Mouse (Mus musculus) liver, embryonic 16.5 days (tissue): ENCODE results near the gene Lyzl4. TPM values are rescaled to one million over a fixed set of nuclear protein-coding genes. Genes with fewer than 3 reads are reported as not detected.

ENCODE experiments used
- ATAC-seq: fragments of 200-750 bp; cut with Nextera tagmentation; 2 replicates; pipeline ENCODE4 v1.8.0; 2017; ENCODE audit warnings: low read depth, mild to moderate bottlenecking, moderate number of reproducible peaks, moderate library complexity
- H3K27ac ChIP-seq: fragments of 300-500 bp; sonication (generic); 2 replicates; pipeline ENCODE4 v1.5.1; 2014; ENCODE audit warnings: mild to moderate bottlenecking, low read length
- H3K27me3 ChIP-seq: fragments of 300-500 bp; sonication (generic); 2 replicates; pipeline ENCODE4 v1.6.1; 2014; ENCODE audit warnings: low read depth, low read length, mixed read lengths; ENCODE audit not compliant: control insufficient read depth, insufficient read depth
- H3K36me3 ChIP-seq: fragments of 300-500 bp; sonication (generic); 2 replicates; pipeline ENCODE4 v1.6.1; 2014; ENCODE audit warnings: mild to moderate bottlenecking; ENCODE audit not compliant: control insufficient read depth, insufficient read depth
- H3K4me1 ChIP-seq: fragments of 300-500 bp; sonication (generic); 2 replicates; pipeline ENCODE4 v1.6.1; 2014; ENCODE audit warnings: low read depth, low read length, mixed read lengths; ENCODE audit not compliant: control insufficient read depth
- H3K4me2 ChIP-seq: fragments of 300-500 bp; sonication (generic); 2 replicates; pipeline ENCODE4 v1.6.1; 2014; ENCODE audit warnings: low read depth, low read length, mixed read lengths
- H3K4me3 ChIP-seq: fragments of 300-500 bp; sonication (generic); 2 replicates; pipeline ENCODE4 v1.5.1; 2014; ENCODE audit warnings: low read depth, mild to moderate bottlenecking, low read length
- H3K9ac ChIP-seq: fragments of 300-500 bp; sonication (generic); 2 replicates; pipeline ENCODE4 v1.6.1; 2014; ENCODE audit warnings: low read depth, low read length
- H3K9me3 ChIP-seq: fragments of 300-500 bp; sonication (generic); replicated peaks from 2 replicates; pipeline ENCODE4 v1.6.1; 2016; ENCODE audit warnings: low read length; ENCODE audit not compliant: control insufficient read depth
- WGBS: fragments of 180-500 bp; shearing (Covaris S2); extraction: QIAGEN DNeasy Blood & Tissue Kit; methylation state at CpG from one replicate; pipeline ENCODE4 v1.1.7; 2014; ENCODE audit not compliant: insufficient replicate concordance; 5-methylcytosine and 5-hydroxymethylcytosine counted together
- polyA plus RNA-seq: library from polyadenylated mRNA; unstranded; fragments of >200 nt; fragmentation: Nextera tagmentation; extraction: Ambion mirVana; gene quantifications from 2 replicates; pipeline ENCODE4 v1.2.1, GENCODE M21; 2015

Lyzl4 gene
- polyA plus RNA-seq = 0.09 and 0.18 TPM in 2 replicates

DNA sequence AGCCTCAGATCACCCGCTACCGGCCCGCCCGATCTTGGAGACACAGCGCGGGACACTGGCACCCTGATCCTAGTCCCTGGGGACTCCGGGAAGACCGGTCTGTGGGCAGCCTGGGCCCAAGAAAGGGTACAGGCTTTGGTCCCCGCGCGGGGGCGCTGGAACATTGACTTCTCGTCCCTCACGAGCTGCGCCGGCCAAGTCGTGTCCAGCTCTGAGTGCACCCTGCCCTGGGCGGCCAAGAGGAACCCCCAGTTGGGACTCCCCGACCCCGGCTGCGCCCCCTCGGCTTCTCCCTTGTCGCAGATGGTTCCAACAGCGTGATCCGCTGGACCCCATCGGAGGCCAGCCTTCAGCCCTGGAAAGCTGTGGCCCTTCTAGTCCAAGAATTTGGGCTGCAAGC, at the start of gene Lyzl4:
Gene Lyzl4, minus strand, starts transcription at position 96 of the 400 bp plus-strand sequence.
- peaks cover 10% of the 10 kb centered on the region for H3K4me1 ChIP-seq
- H3K9ac ChIP-seq = no peak within 1 kb of the TSS; the same call in 1 of the 2 replicates
- H3K27ac ChIP-seq = no peak within 1 kb of the TSS
- under 1% methylated on average over 26 of the region's 26 CpGs for WGBS
- peaks cover 43% of the 10 kb centered on the region for H3K27me3 ChIP-seq
- peak within 1 kb of the TSS; percentile 37 for H3K4me3 ChIP-seq
- peak within 1 kb of the TSS; percentile 54 for H3K4me2 ChIP-seq
- H3K36me3 ChIP-seq = no peaks in the 10 kb centered on the region
- no peaks in the 10 kb centered on the region for H3K9me3 ChIP-seq
- ATAC-seq = peak; percentile 52

DNA sequence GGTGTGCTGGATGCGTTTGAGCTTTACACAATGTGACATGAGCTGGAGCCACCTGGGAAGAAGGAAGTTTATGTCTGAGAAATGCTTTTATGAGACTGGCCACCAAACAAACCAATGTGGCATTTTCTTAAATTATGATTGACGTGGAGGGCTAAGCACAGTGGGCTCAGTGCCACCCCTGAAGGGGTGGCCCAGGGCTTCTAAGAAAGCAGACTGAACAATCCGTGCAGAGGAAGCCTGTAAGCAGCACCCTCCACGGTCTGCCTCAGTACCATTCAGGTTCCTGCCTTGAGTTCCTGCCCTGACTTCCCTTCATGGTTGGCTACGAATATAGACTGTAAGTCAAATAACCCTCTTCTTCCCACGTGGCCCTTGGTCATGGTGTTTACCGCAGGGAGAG, 48.8 kb upstream of the Lyzl4 start:
- WGBS = 67% methylated on average over 7 of the region's 7 CpGs

DNA sequence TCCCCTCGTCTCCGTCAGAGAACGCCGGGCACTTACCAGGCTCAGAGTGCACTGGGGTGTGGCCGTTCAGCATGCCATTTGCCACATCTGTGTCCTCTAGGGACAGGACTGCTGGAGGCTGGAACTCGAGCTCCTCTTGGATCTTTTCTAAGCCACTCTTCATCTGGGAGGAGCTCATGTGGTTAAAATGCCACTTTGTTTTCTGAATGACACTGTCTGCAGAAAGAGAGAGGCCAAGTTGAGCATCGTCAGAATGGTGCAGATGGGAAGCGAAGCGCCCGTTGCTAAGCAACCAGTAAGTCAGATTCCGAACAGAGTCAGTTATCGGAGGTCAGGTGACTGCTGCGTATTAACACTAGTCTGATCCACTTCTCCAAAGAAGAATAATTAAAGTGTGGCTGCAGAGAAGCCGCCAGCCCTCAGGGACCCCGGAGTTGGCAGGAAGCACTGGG, 48.3 kb upstream of the Lyzl4 start:
- Histone ChIP-seq H3K27me3 (no peaks in the 10 kb centered on the region), H3K4me2 (no peak overlapping the region), H3K9me3 (no peaks in the 10 kb centered on the region), H3K4me1 (no peaks in the 10 kb centered on the region), H3K36me3 (peaks cover 2% of the 10 kb centered on the region; the same call in 1 of the 2 replicates), H3K9ac (no peak overlapping the region), H3K4me3 (no peak overlapping the region), H3K27ac (no peak overlapping the region)
- 85% methylated on average over 15 of the region's 15 CpGs for WGBS
- ATAC-seq = no peak

More for the DNA sequence above, 48.8 kb upstream of the Lyzl4 start:
- Histone ChIP-seq H3K9ac (no peak overlapping the region), H3K4me2 (no peak overlapping the region), H3K27me3 (no peaks in the 10 kb centered on the region), H3K36me3 (peaks cover 2% of the 10 kb centered on the region; the same call in 1 of the 2 replicates), H3K4me3 (no peak overlapping the region), H3K27ac (no peak overlapping the region), H3K9me3 (no peaks in the 10 kb centered on the region), H3K4me1 (no peaks in the 10 kb centered on the region)
- ATAC-seq = no peak

DNA sequence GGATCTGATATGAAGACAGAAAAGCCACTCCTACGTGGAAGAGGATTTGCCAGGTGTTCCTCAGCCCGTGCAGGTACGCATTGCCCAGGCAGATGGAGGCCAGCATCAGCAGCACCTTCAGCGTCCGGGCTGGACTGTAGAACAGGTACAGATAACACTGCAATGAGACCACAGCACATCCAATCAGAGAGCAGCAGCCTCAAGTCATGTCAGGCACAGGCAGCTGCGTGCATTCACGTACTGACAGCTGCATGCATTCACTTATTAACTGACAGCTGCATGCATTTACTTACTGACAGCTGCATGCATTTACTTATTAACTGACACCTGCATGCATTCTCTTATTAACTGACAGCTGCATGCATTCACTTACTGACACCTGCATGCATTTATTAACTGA, 42.8 kb upstream of the Lyzl4 start:
- H3K27me3 ChIP-seq = no peaks in the 10 kb centered on the region
- H3K4me1 ChIP-seq = no peaks in the 10 kb centered on the region
- H3K27ac ChIP-seq = no peak overlapping the region
- no peaks in the 10 kb centered on the region for H3K9me3 ChIP-seq
- WGBS = 66% methylated on average over 7 of the region's 7 CpGs
- no peak overlapping the region for H3K4me3 ChIP-seq
- peaks cover 2% of the 10 kb centered on the region; the same call in 1 of the 2 replicates for H3K36me3 ChIP-seq
- no peak overlapping the region for H3K9ac ChIP-seq
- no peak overlapping the region for H3K4me2 ChIP-seq
- no peak for ATAC-seq

DNA sequence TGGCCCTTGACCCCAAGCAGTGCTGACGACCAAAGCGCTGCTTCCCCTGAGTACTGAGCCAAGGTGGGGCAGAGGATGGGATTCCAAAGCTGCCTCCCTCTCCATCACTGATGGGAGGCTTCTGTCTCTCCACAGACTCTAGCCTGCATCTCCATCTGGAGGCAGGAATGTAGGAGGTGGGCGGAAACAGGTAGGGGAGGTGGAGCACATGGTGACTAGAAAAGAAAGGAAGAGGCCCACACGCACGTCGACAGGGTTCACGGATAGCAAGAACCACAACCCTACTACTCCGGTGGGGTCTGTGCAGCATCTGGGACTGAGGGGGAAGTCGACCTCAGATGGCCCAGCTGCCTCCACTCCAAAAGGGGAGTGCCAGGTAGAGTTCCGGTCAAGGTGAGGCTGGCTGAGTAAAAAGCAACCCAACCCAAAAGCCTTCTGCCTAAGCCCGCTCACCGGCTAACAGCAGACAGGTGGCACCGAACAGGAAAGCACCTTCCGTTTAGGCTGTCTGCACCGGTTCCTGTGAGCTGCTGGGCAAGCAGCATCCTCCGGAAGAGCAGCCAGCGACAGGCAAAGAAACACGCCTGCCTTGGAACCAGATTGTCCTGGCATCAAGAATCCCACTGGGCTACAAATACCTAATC, 40.3 kb upstream of the Lyzl4 start:
- Histone ChIP-seq H3K4me3 (no peak overlapping the region), H3K27me3 (no peaks in the 10 kb centered on the region), H3K27ac (no peak overlapping the region), H3K36me3 (no peaks in the 10 kb centered on the region), H3K9me3 (no peaks in the 10 kb centered on the region), H3K9ac (no peak overlapping the region), H3K4me1 (peaks cover 4% of the 10 kb centered on the region), H3K4me2 (no peak overlapping the region)
- WGBS = 44% methylated on average over 18 of the region's 18 CpGs
- no peak for ATAC-seq

DNA sequence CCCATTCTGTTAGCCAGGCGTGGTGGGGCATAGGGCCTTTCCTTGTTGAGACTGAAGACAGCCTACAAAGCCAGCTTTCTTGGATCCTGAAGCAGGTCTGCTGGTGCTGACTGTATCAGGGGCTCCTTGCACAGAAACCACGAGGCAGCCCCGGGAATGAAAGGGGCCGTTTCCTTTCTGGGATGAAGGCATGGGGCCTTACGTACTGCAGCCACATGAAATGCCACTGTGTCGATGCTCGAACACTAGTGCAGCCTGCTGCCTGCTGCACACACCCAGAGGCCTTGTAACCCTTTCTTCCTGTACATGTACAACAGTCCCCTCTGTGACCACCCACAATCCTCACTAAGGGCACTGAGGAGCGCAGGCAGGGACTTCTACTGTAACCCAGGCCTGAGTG, 39.3 kb upstream of the Lyzl4 start:
- no peak for ATAC-seq
- Histone ChIP-seq H3K9ac (no peak overlapping the region), H3K4me2 (no peak overlapping the region), H3K9me3 (no peaks in the 10 kb centered on the region), H3K4me1 (peaks cover 4% of the 10 kb centered on the region), H3K27ac (no peak overlapping the region), H3K4me3 (no peak overlapping the region), H3K27me3 (no peaks in the 10 kb centered on the region), H3K36me3 (no peaks in the 10 kb centered on the region)
- WGBS = 31% methylated on average over 8 of the region's 8 CpGs

DNA sequence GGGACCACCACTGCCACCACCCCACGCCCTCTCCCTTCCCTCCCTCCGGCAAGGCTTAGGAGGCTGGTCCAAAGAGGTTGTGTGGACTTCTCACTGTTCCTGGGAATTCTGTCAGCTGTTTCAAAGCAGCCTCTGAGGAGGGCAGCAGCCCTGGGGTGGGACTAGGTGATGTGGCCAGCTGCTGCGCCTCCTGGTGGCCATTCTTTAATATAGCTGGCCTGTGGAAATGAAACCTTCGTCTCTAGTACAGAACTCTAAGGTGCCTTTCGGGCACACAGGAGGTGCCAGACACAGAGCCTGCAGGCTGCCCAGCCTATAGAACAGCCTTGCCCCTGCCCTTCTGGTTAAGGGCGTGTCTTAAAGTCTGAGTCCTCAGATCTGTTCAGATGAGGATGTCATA, 37.7 kb upstream of the Lyzl4 start:
- Histone ChIP-seq H3K36me3 (no peaks in the 10 kb centered on the region), H3K9ac (no peak overlapping the region), H3K4me1 (peaks cover 4% of the 10 kb centered on the region), H3K9me3 (no peaks in the 10 kb centered on the region), H3K4me3 (no peak overlapping the region), H3K27ac (no peak overlapping the region), H3K4me2 (no peak overlapping the region), H3K27me3 (no peaks in the 10 kb centered on the region)
- no peak; the same call in 1 of the 2 replicates for ATAC-seq
- 30% methylated on average over 6 of the region's 6 CpGs for WGBS

DNA sequence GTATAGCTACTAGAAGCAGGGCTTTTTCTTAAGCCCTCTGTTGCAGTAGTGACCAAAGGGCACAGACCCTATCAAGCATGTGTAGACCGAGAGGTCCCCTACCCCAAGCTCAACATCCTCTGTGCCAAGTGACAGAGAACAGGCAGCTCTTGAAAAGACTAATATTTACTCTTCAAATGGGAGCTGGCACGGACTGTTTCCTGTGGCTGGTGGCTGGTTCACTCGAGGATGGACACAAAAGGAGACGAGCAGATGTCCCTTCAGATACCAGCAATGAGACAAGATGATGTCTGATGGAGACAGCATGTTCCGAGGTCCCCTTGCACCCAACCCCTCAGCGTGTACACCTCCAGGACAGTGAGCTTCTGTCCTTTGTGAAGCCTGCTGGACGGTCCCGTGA, 35.6 kb upstream of the Lyzl4 start:
- H3K4me1 ChIP-seq = peaks cover 4% of the 10 kb centered on the region
- H3K4me2 ChIP-seq = no peak overlapping the region
- H3K27me3 ChIP-seq = no peaks in the 10 kb centered on the region
- no peaks in the 10 kb centered on the region for H3K36me3 ChIP-seq
- WGBS = 17% methylated on average over 8 of the region's 8 CpGs
- no peak overlapping the region for H3K27ac ChIP-seq
- no peak for ATAC-seq
- H3K9me3 ChIP-seq = no peaks in the 10 kb centered on the region
- H3K4me3 ChIP-seq = no peak overlapping the region
- H3K9ac ChIP-seq = no peak overlapping the region

DNA sequence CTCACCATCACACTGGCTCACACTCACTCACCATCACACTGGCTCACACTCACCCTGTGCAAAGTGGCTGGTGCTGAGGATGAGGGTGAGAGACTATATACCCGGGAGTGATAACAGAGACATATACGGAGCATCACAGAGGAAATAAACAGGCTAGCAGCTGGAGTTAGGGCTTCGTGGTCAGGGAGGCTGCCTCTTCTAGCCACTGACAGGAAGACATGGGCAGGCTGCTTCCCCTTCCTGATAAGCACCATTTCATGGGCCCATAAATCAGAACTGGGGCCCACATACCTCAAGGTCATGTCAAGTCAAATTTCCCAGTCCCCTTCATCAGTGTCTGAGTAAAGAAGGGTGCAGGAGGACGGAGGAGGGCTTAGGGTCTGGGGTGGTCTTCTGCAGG, 35.2 kb upstream of the Lyzl4 start:
- no peak overlapping the region for H3K9ac ChIP-seq
- no peak overlapping the region for H3K27ac ChIP-seq
- no peak overlapping the region for H3K4me2 ChIP-seq
- H3K36me3 ChIP-seq = no peaks in the 10 kb centered on the region
- H3K27me3 ChIP-seq = no peaks in the 10 kb centered on the region
- no peak overlapping the region for H3K4me3 ChIP-seq
- no peak for ATAC-seq
- peaks cover 6% of the 10 kb centered on the region for H3K4me1 ChIP-seq
- WGBS = 10% methylated on average over 4 of the region's 4 CpGs
- no peaks in the 10 kb centered on the region for H3K9me3 ChIP-seq
